Mouse (Mus musculus) embryonic fibroblast, embryonic 13.5 days (primary cell): ENCODE measurements around the gene Vangl1. TPM values are rescaled to one million over a fixed set of nuclear protein-coding genes. Genes with fewer than 3 reads are reported as not detected.

Experiments
- H3K27ac ChIP-seq: 2 replicates; pipeline ENCODE4 v1.5.1; 2012; ENCODE audit warnings: low read length, control low read depth, inconsistent platforms; ENCODE audit not compliant: insufficient read depth
- H3K4me1 ChIP-seq: 2 replicates; pipeline ENCODE4 v1.6.1; 2011; ENCODE audit warnings: low read length; ENCODE audit not compliant: control insufficient read depth, insufficient read depth
- H3K4me3 ChIP-seq: 2 replicates; pipeline ENCODE4 v1.5.1; 2011; ENCODE audit warnings: mild to moderate bottlenecking, control low read depth, low read length; ENCODE audit not compliant: insufficient read depth
- CTCF ChIP-seq: IDR thresholded peaks from 2 replicates; pipeline ENCODE4 v1.5.1; 2011; ENCODE audit warnings: mild to moderate bottlenecking, control low read depth, low read length, moderate library complexity, borderline replicate concordance; ENCODE audit not compliant: insufficient read depth
- POLR2A ChIP-seq: IDR thresholded peaks from 2 replicates; pipeline ENCODE4 v1.6.1; 2011; ENCODE audit warnings: low read depth, mild to moderate bottlenecking, control low read depth, low read length, moderate library complexity
- polyA plus RNA-seq: library from polyadenylated mRNA; stranded (reverse); fragments of >200 nt; gene quantifications from 2 replicates; pipeline ENCODE4 v1.2.4, GENCODE M21; 2011; ENCODE audit warnings: low read depth; ENCODE audit not compliant: missing spikeins, insufficient read length

Gene Vangl1
- 23.2 and 30.0 TPM in 2 replicates for polyA plus RNA-seq

DNA sequence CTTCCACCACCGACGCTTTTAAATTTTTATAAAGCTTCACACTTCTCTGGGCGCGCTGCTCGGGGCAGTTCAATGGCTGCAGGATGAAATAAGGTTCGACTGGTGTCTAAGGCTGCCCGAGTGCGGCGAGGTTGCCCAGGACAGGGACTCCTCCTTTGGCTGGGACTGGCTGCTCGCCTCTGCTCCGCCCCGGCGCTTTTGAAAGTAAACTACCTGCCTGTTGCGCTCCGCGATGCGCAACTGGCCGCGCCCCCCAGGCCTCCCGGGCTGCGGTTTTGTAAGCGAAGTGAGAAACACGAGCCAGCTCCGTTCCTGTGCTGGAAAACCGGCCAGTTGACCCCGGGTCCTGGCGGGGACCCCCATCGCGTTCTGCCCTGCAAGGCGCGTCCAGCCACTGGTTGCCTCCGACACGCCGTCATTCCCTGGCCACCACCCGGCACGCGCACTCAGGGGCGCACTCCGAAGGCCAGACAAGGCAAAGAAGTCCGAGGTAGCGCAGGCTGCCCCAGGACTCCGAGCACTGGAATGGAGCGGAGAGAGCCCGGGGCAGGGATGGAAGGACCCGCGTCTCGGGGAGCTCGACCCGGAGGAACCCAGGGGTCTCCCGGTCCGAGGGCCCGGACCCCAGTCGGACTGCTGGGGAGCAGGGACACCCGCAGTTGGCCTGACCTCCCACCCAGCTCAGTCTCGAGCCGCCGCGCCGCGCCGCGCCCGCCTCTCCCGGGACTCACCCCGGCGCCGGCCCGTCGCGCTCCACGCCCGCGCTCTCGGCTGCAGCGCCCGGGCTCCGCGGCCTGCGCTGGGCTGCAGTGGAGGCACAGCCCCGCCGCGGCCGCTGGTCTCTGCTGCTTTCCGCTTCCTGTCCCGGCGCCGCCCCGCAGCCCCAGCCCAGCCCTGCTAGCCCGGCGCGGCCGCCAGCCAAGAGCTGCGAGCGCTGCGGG lies at the start of gene Vangl1:
Vangl1 (minus strand) TSS at position 913 of the 941 bp plus-strand sequence.
- Histone ChIP-seq H3K4me1 (no peaks in the 10 kb centered on the region), H3K27ac (peak within 1 kb of the TSS; percentile 10; the same call in 1 of the 2 replicates), H3K4me3 (peak within 1 kb of the TSS; percentile 91)
- peak; percentile 44; the same call in 1 of the 2 replicates for TF ChIP-seq POLR2A
- no peak for TF ChIP-seq CTCF

DNA sequence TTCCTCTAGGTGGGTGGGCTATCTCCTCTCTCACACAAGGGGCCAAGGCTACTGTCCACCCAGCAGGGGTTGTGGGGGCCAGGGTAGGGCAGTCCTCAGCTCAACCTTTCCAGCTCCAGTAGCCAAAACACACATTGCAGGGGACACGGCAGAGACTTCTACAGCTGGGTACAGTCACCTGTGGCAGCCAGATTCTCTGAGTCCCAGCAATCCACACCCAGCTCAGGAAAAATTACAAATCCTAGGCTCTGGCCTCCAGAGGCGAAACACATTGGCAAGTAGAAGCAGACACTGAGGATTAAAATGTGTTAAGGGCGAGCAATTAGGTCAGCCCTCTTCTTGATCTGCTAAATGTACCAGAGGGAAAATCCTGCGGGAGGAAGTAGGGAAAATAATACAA lies 49.1 kb upstream of the Vangl1 start:
- TF ChIP-seq CTCF (no peak), POLR2A (no peak)
- H3K27ac ChIP-seq: no peak overlapping the region
- H3K4me3 ChIP-seq: no peak overlapping the region
- no peaks in the 10 kb centered on the region for H3K4me1 ChIP-seq

DNA sequence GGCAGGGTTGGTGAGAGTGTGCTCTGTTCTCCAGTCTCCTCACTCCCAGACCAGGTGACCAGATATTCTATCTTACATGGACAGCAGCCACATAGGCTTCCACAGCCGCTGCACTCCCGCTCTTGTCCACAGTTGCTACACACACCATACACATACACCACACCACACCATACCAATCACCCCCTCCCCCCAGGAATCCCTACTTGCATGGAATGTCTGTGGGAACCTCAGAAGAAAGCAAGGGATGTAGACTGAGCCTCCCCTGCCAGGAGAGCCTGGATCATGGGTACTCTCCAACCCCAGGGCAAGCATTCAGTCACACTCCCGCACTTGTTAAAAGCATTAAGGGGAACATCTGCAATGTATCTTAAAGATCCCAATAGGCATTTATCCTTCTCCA lies 48.4 kb upstream of the Vangl1 start:
- no peaks in the 10 kb centered on the region for H3K4me1 ChIP-seq
- no peak overlapping the region for H3K4me3 ChIP-seq
- TF ChIP-seq POLR2A: no peak
- no peak for TF ChIP-seq CTCF
- no peak overlapping the region for H3K27ac ChIP-seq

DNA sequence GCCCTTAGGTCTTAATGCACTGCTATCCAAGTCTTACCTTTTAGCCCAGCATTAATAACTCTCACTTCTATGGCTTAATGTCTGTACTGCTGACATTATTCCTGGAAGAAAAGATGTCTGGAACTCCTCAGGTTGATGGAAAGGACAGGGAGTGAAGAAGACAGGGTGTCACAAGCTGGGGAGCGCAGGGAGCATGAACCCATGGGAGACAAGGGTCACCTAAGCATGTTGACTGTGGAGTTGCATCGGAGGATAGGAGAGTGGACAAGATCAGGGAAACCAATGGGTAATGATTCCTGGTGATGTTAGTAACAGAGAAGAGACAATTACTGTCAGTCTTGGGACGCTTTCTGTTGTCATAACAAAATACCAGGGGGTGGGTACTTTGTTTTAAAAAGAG lies 46.4 kb upstream of the Vangl1 start:
- Histone ChIP-seq H3K4me1 (no peaks in the 10 kb centered on the region), H3K4me3 (no peak overlapping the region), H3K27ac (no peak overlapping the region)
- no peak for TF ChIP-seq POLR2A
- TF ChIP-seq CTCF: no peak

DNA sequence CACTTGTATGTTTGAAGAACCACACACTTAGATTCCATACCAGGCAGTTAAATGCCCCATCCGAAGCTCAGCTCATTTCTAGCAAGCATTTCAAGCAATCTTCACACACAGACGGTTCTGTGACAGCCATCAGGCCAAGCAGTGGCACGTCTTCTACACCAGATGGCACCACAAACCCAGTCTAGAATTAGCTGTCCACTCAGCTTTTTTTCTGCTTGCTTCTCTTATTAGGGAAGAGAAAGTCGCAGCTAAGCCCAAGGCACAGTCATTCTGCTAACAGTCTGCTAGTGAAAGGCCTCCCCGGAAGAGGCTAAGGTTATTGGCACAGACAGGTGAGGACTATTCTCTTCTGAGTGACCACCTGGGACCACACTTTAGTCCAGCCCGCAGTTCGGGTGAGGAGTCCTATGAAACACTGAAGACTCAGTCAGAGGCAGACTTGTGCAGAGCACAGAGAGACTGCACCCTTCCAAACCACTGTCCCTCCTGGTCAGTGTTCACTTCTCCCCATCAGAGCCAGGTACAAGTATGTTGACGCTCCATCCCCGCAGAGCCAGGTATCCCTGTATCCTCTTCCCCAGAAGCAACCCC lies 45.0 kb upstream of the Vangl1 start:
- peak; percentile 86; the same call in 1 of the 2 replicates for TF ChIP-seq CTCF
- no peak for TF ChIP-seq POLR2A
- H3K4me1 ChIP-seq: no peaks in the 10 kb centered on the region
- H3K27ac ChIP-seq: no peak overlapping the region
- H3K4me3 ChIP-seq: no peak overlapping the region

DNA sequence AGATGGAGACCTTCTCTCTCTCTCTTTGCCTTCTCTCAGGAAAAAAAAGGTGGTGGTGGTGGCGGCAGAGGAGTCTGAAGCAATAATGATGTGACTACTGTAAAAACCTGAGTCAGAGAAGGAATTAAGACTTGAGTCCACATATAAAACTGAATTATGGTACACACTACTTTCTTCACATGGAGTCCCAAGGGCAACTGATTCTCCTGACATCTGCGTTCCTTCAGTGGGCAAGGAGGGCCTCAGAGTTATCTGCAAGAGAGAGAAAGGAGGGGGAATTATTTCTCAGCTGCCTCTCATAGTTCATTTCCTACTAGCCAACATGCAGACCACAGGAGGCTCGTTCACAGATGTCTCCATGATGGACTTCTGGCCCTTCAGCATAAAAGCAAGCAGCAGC lies 40.1 kb upstream of the Vangl1 start:
- Histone ChIP-seq H3K4me1 (no peaks in the 10 kb centered on the region), H3K4me3 (no peak overlapping the region), H3K27ac (no peak overlapping the region)
- no peak for TF ChIP-seq POLR2A
- no peak for TF ChIP-seq CTCF

DNA sequence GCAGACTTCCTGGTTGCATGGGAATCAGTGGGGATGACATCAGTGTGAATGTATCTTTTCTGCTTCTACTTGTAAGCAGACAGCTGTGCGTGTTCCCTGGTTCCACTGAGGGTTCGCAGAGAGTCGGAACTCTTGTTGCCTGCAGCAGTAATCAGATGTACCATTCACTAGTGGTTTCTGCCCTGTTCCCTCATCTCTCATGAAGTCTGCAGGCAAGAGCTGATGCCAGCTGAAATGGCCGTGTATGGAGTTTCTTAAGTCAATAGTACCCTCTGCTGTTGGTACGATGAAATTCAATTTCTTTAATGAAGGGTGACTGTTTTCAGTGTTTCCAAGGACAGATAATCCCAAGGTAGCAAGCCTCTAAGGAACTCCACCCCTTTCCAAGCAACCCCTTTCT lies 38.4 kb upstream of the Vangl1 start:
- no peak overlapping the region for H3K4me3 ChIP-seq
- no peaks in the 10 kb centered on the region for H3K4me1 ChIP-seq
- no peak overlapping the region for H3K27ac ChIP-seq
- TF ChIP-seq POLR2A (no peak), CTCF (no peak)

DNA sequence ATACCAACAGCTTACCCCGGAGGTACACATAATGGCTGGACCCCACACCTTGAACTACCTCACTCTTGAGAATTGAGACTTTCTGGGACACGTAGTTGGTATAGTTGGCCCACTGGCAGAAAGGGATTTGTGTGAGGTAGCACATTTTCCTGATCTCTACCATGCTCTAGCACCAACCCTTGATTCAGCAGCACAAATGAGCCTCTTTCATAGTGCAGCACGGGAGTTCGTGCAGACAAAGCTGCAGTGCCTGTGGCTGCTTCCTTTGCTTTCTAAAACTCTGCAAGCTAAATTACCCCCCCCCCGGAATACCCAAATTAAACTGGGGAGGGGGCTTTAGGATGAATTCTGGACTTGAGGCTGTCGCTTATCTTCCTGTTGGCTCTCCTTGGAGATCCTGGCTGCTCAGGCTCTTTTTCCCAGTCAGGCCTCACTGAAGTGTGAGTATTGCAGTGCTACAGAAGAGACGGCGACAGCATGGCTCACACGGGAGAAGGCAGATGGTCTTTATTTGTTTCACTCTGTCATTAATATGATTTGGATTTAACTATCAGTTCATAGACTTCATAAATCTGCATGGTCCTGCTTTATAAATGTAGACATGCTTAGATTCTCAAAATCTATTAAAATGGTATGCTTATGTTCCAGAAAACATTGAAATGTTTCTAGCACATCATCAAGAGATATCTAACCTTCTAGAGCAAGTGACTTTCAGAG lies 27.1 kb upstream of the Vangl1 start:
- H3K27ac ChIP-seq: no peak overlapping the region
- TF ChIP-seq POLR2A: no peak
- TF ChIP-seq CTCF: no peak
- H3K4me3 ChIP-seq: no peak overlapping the region
- no peaks in the 10 kb centered on the region for H3K4me1 ChIP-seq

DNA sequence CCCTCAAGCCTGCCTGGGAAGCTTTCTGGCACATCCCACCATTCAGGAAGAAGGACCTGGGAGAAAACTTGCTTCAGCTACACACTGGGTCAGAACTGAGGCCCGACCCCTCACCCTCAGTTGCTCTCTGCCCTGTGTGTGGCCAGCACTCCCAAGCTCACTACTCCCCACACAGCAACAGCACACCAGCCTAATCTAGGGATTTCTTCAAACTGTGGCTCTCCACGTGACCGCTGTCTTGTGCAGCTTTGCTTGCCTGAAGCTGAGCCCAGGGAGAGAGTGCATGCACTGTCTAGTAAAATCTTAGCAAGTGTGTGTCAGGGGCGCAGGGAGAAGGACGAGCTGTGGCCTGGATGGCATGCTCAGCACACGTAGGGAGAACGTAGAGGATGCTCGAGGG lies 18.3 kb upstream of the Vangl1 start:
- Histone ChIP-seq H3K27ac (no peak overlapping the region), H3K4me1 (no peaks in the 10 kb centered on the region), H3K4me3 (no peak overlapping the region)
- no peak for TF ChIP-seq POLR2A
- TF ChIP-seq CTCF: no peak

DNA sequence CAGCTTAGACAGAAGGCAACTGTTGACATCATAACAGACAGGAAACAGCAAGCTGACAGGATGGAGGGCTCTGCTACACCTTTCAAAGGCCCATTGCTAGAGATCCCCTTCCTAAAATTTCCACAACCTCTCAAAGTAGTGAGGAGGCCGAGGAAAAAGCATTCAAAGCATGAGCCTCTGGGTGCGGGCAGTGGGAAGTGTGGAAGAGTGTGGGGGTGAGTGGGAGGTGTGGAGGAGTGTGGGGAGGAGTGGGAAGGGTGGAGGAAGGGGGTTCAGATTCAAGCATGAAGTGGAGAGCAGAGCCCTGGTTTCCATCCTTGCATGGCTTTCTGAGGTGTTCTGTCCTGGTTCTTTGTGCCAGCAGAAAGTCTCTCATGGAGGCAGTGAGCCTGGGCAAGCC lies 13.8 kb upstream of the Vangl1 start:
- TF ChIP-seq CTCF: no peak
- TF ChIP-seq POLR2A: no peak
- no peak overlapping the region for H3K4me3 ChIP-seq

More for the DNA sequence above, 13.8 kb upstream of the Vangl1 start:
- Histone ChIP-seq H3K4me1 (no peaks in the 10 kb centered on the region), H3K27ac (no peak overlapping the region)
